Mouse (Mus musculus) colon, adult 2 months (tissue): ENCODE measurements around the gene Oas1a. TPM values are rescaled to one million over a fixed set of nuclear protein-coding genes. Genes with fewer than 3 reads are reported as not detected.

ENCODE experiments used
- polyA plus RNA-seq: library from polyadenylated mRNA; depleted of rRNA; stranded (reverse); fragments of >200 nt; gene quantifications from 2 replicates; pipeline ENCODE4 v1.2.3, GENCODE M21; 2012; rRNA removed

Oas1a gene
- polyA plus RNA-seq = 37.2 and 42.7 TPM in 2 replicates

DNA sequence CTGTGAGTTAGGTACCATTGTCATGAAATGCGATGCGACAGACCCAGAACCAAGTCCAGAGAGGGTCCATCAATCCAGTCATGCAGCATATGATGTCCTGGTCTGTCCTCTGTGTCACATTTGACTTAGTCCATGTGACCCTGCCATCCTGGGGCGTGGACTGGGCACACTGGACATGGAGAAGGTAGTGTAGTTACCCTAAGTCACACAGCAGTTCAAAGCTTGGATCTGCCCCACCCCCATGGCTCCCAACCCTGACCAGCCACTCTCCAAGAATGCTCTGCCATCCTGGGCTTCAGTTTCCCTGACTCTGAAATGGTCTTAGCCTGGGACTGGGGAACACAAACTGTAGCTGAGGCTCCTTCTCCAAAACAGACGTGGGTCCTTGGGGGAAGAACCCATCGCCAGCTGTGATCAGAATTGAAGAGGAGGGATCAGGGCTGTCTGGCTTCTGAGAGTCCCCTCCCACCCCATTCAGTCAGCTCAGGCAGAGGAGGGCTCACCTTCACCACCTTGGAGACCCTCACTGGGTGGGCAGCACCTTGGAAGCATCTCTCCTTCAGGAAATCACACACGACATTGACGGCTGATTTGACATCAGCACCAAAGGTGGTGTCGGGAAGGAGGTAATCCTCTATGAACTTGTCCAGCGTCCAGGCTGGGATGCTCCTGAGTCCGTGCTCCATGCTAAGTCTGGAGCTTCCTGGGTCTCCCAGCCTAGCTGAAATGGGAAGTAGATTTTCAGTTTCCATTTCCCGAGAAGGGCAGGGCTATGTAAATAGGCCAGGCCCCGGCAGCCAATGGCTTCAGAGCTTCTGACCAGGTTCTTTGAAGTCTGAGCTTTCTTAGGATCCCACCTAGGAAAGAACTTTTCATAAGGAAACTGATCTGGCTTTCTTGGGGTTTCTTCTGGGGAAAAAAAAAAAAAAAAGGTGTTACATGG lies at the start of gene Oas1a:
Gene Oas1a, minus strand, starts transcription at position 731 of the 943 bp plus-strand sequence.

DNA sequence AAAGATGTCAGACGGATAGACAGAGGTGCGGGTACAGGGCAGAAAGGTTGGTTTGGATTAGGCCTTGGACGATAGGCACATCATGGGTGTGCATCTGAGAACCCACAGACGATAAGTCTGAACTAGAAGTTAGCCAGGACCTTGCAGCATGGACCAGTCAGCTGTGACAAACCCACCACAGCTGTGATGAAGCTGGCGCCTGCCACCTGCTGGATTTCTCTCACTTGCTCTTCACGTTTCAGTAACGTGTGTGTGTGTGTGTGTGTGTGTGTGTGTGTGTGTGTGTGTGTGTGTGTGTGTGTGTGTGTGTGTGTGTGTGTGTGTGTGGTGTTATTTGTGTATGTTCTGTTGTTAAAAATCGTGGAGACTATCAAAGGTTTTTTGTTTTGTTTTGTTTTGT lies 6.9 kb upstream of the Oas1a start, which contains the start of gene Oas1d:
Gene Oas1d, plus strand, starts transcription at position 333 of the 400 bp plus-strand sequence.

DNA sequence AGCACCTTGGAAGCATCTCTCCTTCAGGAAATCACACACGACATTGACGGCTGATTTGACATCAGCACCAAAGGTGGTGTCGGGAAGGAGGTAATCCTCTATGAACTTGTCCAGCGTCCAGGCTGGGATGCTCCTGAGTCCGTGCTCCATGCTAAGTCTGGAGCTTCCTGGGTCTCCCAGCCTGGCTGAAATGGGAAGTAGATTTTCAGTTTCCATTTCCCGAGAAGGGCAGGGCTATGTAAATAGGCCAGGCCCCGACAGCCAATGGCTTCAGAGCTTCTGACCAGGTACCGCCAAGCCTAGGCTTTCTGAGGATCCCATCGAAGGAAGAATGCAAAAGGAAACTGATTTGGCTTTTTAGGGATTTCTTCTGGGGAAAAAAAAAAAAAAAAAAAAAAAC lies 19.9 kb downstream of the Oas1a start, which contains the start of gene Oas1g:
Gene Oas1g, minus strand, starts transcription at position 201 of the 400 bp plus-strand sequence.

DNA sequence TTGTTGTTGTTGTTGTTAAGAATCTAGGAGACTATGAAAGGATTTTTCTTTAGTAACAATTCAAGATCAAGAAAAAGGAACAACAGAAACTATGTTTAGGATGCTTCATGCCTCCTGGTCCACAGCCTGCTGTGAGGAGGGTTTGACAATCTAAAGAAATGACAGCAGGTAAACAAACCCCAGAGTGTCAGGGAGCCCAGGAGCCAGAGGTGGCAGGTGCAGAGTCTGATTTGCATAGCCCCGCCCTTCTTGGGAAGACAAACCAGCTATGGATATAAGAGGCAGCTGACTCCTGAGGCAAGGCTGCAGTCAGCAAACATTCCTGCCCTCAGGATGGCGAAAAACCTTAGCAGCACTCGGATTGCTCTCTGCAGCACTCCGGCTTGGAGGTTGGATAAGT lies 46.2 kb downstream of the Oas1a start, which contains the start of gene Oas1h:
Gene Oas1h, plus strand, starts transcription at position 301 of the 400 bp plus-strand sequence.

DNA sequence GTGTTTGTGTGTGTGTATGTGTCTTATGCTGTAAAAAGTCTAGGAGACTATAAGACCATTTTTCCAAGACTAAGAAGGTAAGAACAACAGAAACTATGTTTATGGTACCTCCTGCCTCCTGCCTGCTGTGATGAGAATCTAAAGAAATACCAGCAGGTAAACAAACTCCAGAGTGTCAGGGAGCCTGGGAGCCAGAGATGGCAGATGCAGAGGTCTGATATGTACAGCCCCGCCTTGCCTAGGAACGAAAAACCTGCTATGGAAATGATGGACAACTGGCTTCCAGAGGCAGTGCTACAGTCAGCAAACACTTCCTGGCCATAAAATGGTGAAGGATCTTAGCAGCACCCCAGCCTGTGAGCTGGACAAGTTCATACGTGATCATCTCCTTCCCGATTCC lies 60.3 kb downstream of the Oas1a start, which contains the start of gene Oas1f:
Gene Oas1f, plus strand, starts transcription at position 301 of the 400 bp plus-strand sequence.

Other genes starting within 250 kb of the Oas1a start
- 11.0 and 12.4 TPM in 2 replicates for gene Dtx1, start 195.6 kb downstream of the Oas1a start, polyA plus RNA-seq
- gene Oas2, start 157.7 kb downstream of the Oas1a start, polyA plus RNA-seq = 1.8 and 2.3 TPM in 2 replicates
- 5.1 and 5.4 TPM in 2 replicates for gene Oas3, start 129.9 kb downstream of the Oas1a start, polyA plus RNA-seq
- gene Oas1e, start 112.0 kb downstream of the Oas1a start, polyA plus RNA-seq = not detected in 2 replicates
- 1.4 and 2.3 TPM in 2 replicates for gene Oas1c, start 95.0 kb downstream of the Oas1a start, polyA plus RNA-seq
- not detected in 2 replicates for gene Oas1f, start 60.2 kb downstream of the Oas1a start, polyA plus RNA-seq
- gene Oas1h, start 46.1 kb downstream of the Oas1a start, polyA plus RNA-seq = not detected in 2 replicates
- gene Oas1g, start 19.9 kb downstream of the Oas1a start, polyA plus RNA-seq = 24.1 and 25.3 TPM in 2 replicates
- gene Oas1d, start 7.0 kb upstream of the Oas1a start, polyA plus RNA-seq = 0.20 and 0.30 TPM in 2 replicates
- 0.15 and 0.19 TPM in 2 replicates for gene Rph3a, start 102.6 kb upstream of the Oas1a start, polyA plus RNA-seq